Mouse (Mus musculus) liver, embryonic 14.5 days (tissue): ENCODE results near the gene Sec62.
A peak's percentile ranks its signal among the peaks of the same experiment; 100 is the strongest.

ENCODE experiments used
- CTCF ChIP-seq: IDR thresholded peaks from 2 replicates; pipeline ENCODE4 v1.5.1; 2016; ENCODE audit warnings: antibody characterized with exemption, low read depth, control low read depth
- EP300 ChIP-seq: IDR thresholded peaks from 2 replicates; pipeline ENCODE4 v1.6.1; 2016; ENCODE audit warnings: antibody characterized with exemption, low read depth

DNA sequence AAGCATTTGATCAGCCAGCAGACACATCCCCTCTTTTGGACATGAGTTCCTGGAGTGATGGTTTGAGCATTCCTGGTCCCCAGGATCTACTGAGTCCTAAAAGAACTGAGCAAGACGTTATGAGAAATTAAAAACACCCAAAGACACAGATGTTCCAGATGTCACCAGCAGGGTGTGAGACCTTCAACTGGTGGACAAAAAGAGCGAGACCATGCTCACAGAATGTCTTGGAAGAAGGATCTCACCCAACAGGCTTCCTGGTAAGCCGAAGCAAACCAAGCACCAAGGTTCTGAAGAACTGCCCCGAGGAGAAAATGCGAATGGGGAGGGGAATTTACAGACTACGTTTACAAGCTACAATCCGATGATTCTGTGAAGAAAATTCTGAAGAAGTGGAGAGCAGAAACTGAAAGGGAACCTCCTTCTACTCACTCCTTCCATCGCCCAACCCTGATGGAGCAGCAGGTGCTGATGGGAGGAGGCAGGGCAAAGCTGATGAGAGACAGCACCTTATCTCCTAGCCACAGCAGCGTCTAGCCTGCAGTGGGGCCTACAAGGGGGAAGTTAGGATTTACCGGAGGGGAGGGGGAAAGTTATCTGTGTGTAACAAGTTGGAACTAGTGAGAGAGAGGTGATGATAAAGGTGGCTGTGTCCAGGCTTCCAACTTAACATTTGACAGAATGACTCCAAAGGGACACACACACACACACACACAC is 27.2 kb upstream of the Sec62 start:
- TF ChIP-seq CTCF (peak; percentile 57), EP300 (peak; percentile 99)
